Mouse (Mus musculus) ovary, adult 18-20 months (tissue): ENCODE measurements around the gene Gdf7.

Experiments used
- DNase-seq: peaks from one replicate; pipeline ENCODE4 v3.0.0; 2022; ENCODE audit warnings: low spot score, mixed read lengths

Gdf7 gene

GRCm38 (mm10) chr12:8301841-8302431, at the start of gene Gdf7:
Gene Gdf7, minus strand, starts transcription at chr12:8301954.
- DNase-seq, result no peak

GRCm38 (mm10) chr12:8351025-8351903, 49.5 kb upstream of the Gdf7 start:
- peak; percentile 60 for DNase-seq

DNA sequence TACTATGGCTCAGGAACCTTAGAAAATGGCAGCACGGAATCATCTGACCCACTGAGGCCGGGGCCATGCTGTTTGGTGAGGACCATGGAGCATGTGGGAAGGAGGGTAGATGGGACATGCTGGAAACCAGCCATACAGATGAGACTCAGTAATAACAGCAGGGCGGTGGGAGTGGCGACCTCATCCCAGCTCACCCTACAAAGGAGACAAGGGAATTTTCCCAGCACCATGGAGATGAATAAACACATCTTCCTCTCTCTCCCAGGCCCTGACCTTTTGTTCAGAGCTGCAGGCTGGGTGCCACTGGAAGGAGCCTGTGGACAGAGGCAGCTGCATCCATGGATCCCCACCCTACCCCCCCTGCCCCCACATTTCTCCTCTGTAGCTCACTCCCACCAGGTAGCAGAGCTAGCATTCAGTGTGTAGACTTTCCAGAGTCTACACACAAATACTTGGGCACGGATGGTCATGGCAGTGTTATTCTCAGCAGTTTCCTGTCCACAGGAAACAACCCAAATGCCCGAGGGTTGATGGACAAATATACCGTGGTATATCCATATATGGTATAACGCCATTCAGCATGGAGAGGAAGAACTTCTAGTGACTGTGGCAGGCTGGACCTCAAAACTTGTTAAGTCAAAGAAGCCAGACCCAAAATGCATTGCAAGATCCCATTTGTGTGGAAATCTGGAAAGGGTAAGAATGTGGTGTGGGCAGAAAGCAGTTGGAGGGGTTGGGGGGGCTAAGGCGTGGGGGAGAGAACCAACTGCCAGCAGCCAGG, 47.2 kb upstream of the Gdf7 start:
- DNase-seq, result no peak

DNA sequence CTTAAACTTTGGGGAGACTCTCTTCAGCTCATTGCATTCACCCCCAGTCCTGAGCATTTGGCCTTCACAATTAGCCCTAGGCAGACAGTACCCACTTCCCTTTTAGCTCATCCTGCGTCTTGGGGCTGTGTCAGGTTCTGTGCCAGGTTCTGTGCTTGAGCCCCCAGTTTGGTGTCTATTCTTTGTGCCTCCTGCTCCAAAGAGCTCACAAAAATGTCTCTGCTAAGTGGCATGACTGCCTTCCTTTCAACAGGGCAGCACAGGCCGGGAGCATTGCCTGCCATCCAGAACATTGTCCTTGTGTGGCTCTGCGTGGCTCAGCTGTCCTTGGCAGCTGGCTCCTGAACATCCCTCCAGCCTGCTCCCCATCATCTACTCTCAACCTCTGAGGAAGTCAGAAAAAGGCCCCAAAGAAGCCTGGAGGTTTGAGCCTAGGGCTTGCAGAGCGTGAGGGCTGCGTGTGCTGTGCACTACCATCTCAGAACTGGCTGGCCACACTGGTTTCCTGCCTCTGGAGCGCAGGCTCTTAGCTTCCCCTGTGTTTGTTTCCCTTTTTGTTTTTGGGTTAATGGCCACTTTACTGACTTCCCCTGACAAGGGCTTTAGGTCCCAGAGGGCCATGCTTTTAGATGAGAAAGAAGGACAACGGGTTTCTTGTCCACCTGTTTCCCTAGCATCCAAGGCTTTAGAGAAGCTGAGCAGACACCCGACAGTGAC, 46.1 kb upstream of the Gdf7 start:
- DNase-seq, result no peak

DNA sequence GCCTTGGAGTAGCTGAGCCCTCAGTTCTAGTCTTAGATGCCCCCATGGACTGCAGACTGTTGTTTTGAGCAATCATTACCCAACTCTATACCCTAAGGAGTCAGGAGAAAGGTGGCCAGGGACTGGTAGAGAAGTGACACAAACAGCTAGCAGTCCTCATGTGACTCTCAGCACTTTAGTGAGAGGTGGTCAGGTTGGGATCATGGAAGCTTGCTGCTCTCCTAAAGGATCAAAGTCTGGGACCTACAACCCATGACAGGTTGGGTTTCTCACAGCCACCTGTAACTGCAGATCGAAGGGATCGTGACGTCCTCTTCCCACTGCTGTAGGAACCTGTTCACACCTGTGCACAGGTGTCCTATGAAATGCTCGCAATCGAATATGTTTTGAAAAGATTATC, 43.8 kb upstream of the Gdf7 start:
- no peak for DNase-seq

- DNase-seq, result no peak
Measured at GRCm38 (mm10) chr12:8344897-8345296, 43.1 kb upstream of the Gdf7 start.

DNA sequence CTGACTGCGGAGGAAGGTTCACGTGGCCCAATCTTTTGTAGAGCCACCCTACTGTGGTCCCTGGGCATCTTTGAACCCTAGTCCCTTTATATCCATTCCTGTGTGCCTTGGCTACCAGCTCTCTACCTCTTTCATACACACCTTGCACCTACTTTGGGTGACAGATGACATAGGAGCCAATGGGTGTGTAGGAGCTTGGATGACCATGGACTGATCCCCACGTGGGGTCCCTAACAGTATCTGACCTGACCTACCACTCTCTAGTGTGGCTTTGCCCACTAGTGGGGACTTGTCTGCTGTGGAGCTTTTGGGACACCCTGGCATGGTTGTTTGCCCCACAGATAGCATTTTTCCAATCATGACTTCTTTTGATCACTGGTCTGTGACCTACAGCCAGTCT, 41.6 kb upstream of the Gdf7 start:
- no peak for DNase-seq

GRCm38 (mm10) chr12:8341008-8341407, 39.3 kb upstream of the Gdf7 start:
- no peak for DNase-seq

GRCm38 (mm10) chr12:8339591-8340319, 38.0 kb upstream of the Gdf7 start:
- no peak for DNase-seq

DNA sequence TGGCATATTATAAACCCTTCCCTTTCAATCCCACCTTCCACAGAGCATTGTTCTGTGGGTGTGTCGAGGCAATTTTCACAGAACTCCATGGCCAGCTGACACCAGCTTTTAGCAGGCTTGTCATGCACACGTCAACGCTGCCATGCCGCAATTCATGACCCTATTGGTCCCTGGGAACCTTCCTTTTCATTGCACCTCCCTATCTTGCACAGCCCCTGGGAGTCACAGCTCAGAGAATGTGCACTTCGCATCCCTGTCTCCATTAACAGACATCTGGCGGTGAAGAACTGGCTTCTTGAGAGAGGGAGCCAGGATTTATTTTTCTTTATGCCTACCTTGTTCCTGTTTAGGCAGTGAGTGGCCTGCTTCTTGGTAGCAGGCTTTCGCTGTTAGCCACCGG, 37.2 kb upstream of the Gdf7 start:
- DNase-seq, result no peak

- no peak for DNase-seq
Measured at GRCm38 (mm10) chr12:8338491-8338890, 36.7 kb upstream of the Gdf7 start.

DNA sequence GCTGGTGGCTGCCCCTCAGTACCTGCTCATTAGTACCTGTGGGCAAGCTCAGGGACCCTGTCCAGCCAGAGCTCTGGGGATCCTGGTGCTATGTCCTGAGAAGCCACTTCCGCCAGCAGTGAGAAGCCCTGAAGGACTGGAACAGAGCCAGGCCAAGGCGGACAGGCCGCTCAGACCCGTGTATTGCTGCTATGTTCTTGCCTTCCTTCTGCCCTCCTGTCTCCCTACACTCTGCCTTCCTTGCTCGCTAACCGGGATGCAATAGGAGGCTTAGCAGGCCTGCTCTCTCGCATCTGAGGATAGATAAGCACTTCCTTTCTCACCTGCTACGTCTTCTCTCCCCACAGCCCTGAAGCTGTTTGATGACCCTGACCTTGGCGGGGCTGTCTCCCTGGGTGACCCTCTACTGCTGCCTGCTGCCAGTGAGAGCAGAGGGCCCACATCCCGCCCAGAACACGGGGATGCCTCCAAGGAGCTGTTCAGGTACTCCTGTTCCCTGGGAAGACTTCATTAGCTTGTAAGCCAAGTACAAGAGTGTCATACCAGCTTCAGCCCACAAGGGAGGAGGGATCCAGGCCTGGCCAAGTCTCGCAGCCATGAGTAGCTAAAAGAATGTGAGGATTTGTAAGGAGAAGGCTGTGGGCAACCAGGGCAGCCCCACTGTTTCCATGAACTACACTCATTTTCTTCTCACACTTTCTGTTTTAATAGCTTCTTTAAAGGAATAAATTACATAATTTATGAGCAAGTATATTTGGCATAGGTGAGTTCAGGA, 35.7 kb upstream of the Gdf7 start:
- DNase-seq, result no peak

- DNase-seq, result no peak
Measured at GRCm38 (mm10) chr12:8336601-8337285, 35.0 kb upstream of the Gdf7 start.

- no peak for DNase-seq
Measured at GRCm38 (mm10) chr12:8335503-8335902, 33.7 kb upstream of the Gdf7 start.

- DNase-seq, result no peak
Measured at GRCm38 (mm10) chr12:8334261-8334660, 32.5 kb upstream of the Gdf7 start.

DNA sequence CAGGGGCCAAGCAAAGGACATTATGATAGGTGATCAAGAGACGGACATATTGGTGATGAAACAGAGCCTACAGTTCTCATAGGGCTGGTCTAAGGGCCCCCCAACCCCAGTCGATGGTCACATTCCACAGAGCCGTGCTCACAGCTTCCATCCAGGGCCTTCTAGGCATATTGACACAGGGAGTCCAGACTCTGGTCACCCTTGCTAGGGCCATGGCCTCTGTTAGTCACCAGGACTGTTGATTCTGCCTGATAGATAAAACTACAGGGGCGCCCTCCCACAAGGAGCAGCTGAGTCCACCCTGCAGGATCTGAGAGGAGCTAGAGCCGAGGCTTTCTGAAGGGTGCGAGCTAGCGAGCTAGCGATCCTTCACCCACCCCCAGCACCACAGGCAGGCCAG, 31.9 kb upstream of the Gdf7 start:
- DNase-seq, result no peak

GRCm38 (mm10) chr12:8332174-8332542, 30.4 kb upstream of the Gdf7 start:
- DNase-seq, result no peak

- DNase-seq, result no peak
Measured at GRCm38 (mm10) chr12:8331489-8332173, 29.9 kb upstream of the Gdf7 start.

- DNase-seq, result no peak
Measured at GRCm38 (mm10) chr12:8329236-8329635, 27.5 kb upstream of the Gdf7 start.

DNA sequence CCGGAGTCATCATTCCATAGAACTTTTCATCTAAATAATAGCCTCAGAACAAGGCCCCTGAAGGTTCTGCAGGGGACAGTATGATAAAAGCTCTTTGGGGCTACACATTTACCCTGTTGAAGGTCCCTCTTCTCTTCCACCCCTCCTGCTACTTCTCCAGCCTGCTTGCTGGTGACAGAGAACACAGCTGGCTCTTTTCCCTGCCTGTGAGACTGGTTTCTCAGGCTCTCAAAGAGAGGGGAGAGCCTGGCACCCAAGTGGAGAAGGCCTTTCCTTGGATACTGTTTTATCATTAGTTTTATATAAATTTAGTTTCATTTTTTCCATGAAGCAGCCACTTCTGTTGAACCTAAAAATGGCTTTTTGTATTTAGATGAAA, 25.9 kb upstream of the Gdf7 start:
- DNase-seq, result no peak
